In genomic region chr14:72360829-72361520, GRCm38 (mm10) we compare ENCODE assay signal across 25 mouse cellular contexts.
DNase-seq lines count a peak whose midpoint lies in the region; ATAC-seq and TF ChIP-seq lines count a peak whose summit lies in the region.
"Had no signal": no experiment of that assay in that cellular context is flagged by ENCODE, and none has a peak within 500 bp of the region (broad histone marks: within the 10 kb centered on the region; RNA-seq: fewer than 3 reads in every experiment).

No protein-coding gene starts in this region.

- peak overlapping the region; percentile 43; the same call in 1 of the 2 replicates for H3K27ac ChIP-seq in layer of hippocampus, adult 2 months
- no peak overlapping the region for H3K27ac ChIP-seq in hindbrain, embryonic 16.5 days (ENCODE audit: low read depth, low read length)
- H3K27ac ChIP-seq: embryonic facial prominence, embryonic 10.5 days; embryonic facial prominence, embryonic 15.5 days; heart, embryonic 15.5 days; limb, embryonic 15.5 days; liver, embryonic 13.5 days; midbrain, embryonic 12.5 days; stomach, postnatal 0 days had no signal

- TF ChIP-seq CTCF in layer of hippocampus, adult 2 months (conservative IDR thresholded peaks at IDR 0.05), result no peak

- H3K4me1 ChIP-seq in hindbrain, embryonic 16.5 days (ENCODE audit: control insufficient read depth, insufficient read depth, low read depth, low read length), result 0 out of 2 replicates have a peak, but pooled peaks cover 4% of the 10 kb centered on the region
- H3K4me1 ChIP-seq: embryonic facial prominence, embryonic 10.5 days; embryonic facial prominence, embryonic 15.5 days; heart, embryonic 15.5 days; limb, embryonic 15.5 days; liver, embryonic 13.5 days; megakaryocyte, embryonic 14.5 days; midbrain, embryonic 12.5 days had no signal

- H3K9ac ChIP-seq in hindbrain, embryonic 16.5 days (ENCODE audit: low read depth, low read length), result no peak overlapping the region
- H3K9ac ChIP-seq: embryonic facial prominence, embryonic 15.5 days; heart, embryonic 15.5 days; limb, embryonic 15.5 days; liver, embryonic 13.5 days; midbrain, embryonic 12.5 days had no signal

- no peak overlapping the region for H3K4me2 ChIP-seq in hindbrain, embryonic 16.5 days (ENCODE audit: low read length)
- H3K4me2 ChIP-seq: embryonic facial prominence, embryonic 15.5 days; heart, embryonic 15.5 days; limb, embryonic 15.5 days; liver, embryonic 13.5 days; midbrain, embryonic 12.5 days had no signal

- H3K36me3 ChIP-seq in hindbrain, embryonic 16.5 days (ENCODE audit: control insufficient read depth, insufficient read depth, low read length), result no peaks in the 10 kb centered on the region
- H3K36me3 ChIP-seq: embryonic facial prominence, embryonic 10.5 days; embryonic facial prominence, embryonic 15.5 days; G1E; heart, embryonic 15.5 days; limb, embryonic 15.5 days; liver, embryonic 13.5 days; midbrain, embryonic 12.5 days had no signal

- H3K9me3 ChIP-seq in hindbrain, embryonic 16.5 days (ENCODE audit: control insufficient read depth, low read length), result no peaks in the 10 kb centered on the region
- H3K9me3 ChIP-seq: embryonic facial prominence, embryonic 10.5 days; embryonic facial prominence, embryonic 15.5 days; heart, embryonic 15.5 days; limb, embryonic 15.5 days; liver, embryonic 13.5 days; megakaryocyte, embryonic 14.5 days; midbrain, embryonic 12.5 days had no signal

- H3K27me3 ChIP-seq in hindbrain, embryonic 16.5 days (replicated peaks; ENCODE audit: control insufficient read depth, insufficient read depth, low read length), result no peaks in the 10 kb centered on the region
- H3K27me3 ChIP-seq: embryonic facial prominence, embryonic 15.5 days; heart, embryonic 15.5 days; limb, embryonic 15.5 days; liver, embryonic 13.5 days; megakaryocyte, embryonic 14.5 days; midbrain, embryonic 12.5 days had no signal

- ATAC-seq in frontal cortex, adult (ENCODE audit: low TSS enrichment), result peak; percentile 52
- ATAC-seq in hindbrain, embryonic 16.5 days, result peak; percentile 65
- ATAC-seq: lung, postnatal 0 days had no signal

- no peak overlapping the region for H3K4me3 ChIP-seq in layer of hippocampus, adult 2 months
- H3K4me3 ChIP-seq in hindbrain, embryonic 16.5 days (ENCODE audit: low read length), result no peak overlapping the region
- H3K4me3 ChIP-seq: embryonic facial prominence, embryonic 10.5 days; embryonic facial prominence, embryonic 15.5 days; heart, embryonic 15.5 days; limb, embryonic 15.5 days; liver, embryonic 13.5 days; megakaryocyte, embryonic 14.5 days; midbrain, embryonic 12.5 days had no signal

- intact Hi-C loops in gastrocnemius, postnatal 14 days (cut with DNase I; ENCODE audit: low total_unique reads), result no loop called here

- WGBS in hindbrain, embryonic 16.5 days, result 71% methylated on average over 4 of the region's 4 CpGs

- peak; percentile 4 to 14 for DNase-seq in cerebellum, postnatal 10 days
- DNase-seq in cerebellum, adult 18-20 months, result no peak
- DNase-seq in frontal cortex, postnatal 36 days (ENCODE audit: low spot score in 2 of 2), result no peak
- no peak for DNase-seq in layer of hippocampus, adult 2 months (ENCODE audit: low spot score in 2 of 2)
- DNase-seq in layer of hippocampus, postnatal 36 days, result no peak
- DNase-seq in gastrocnemius, postnatal 14 days, result no peak
- DNase-seq: adrenal gland, adult 8-10 months; kidney, postnatal 14 days; liver, embryonic 13.5 days; lung, adult 18-20 months; lung, postnatal 4 days; right cerebral cortex, postnatal 4 days; thymus, adult 18-20 months; thymus, postnatal 25 days had no signal

Comparison
In these comparisons a context has a peak if more than half of its experiments do, and no peak if none do; other contexts are left out.
1. DNase-seq: peak in cerebellum, postnatal 10 days (2 of 2); none in cerebellum, adult 18-20 months (0 of 2), frontal cortex, postnatal 36 days (0 of 2), layer of hippocampus, adult 2 months (0 of 2), layer of hippocampus, postnatal 36 days (0 of 2) and gastrocnemius, postnatal 14 days (single experiment).